Mouse (Mus musculus): ENCODE results near the gene Fcho1. TPM values are rescaled to one million over a fixed set of nuclear protein-coding genes. Genes with fewer than 3 reads are reported as not detected.
"Not testable (repeated sequence)": the region's sequence is repeated elsewhere in the genome, so short reads cannot be mapped to it uniquely, and the experiment has no call there.

Gene Fcho1
- polyA plus RNA-seq, 1 experiment from 2014 or later, result 12.3 TPM

DNA sequence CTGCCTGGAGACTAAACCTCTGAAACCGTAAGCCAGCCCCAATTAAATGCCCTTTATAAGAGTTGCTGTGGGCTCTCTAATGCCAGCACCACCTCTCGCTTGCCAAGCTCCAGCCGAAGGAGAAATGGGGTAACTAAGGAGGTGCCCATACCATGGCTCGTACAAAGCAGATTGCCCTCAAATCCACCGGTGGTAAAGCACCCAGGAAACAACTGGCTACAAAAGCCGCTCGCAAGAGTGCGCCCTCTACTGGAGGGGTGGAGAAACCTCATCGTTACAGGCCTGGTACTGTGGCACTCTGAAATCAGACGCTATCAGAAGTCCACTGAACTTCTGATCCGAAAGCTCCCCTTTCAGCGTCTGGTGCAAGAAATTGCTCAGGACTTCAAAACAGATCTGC is 30.1 kb downstream of the Fcho1 start:
- not testable (repeated sequence) for H3K4me3 ChIP-seq (ENCODE audit: low read depth, low read length); H3K9me3 ChIP-seq (ENCODE audit: control insufficient read depth, low read length); DNase-seq (ENCODE audit: low spot score); H3K4me1 ChIP-seq (ENCODE audit: control insufficient read depth, insufficient read depth, low read length); ATAC-seq (ENCODE audit: insufficient read depth, low FRiP score, low TSS enrichment); H3K9ac ChIP-seq (ENCODE audit: low read length); H3K27ac ChIP-seq (ENCODE audit: low read depth, low read length); H3K4me2 ChIP-seq (ENCODE audit: low read depth); H3K36me3 ChIP-seq (ENCODE audit: control insufficient read depth, insufficient read depth, low read length)
- peaks cover 64% of the 10 kb centered on the region for H3K27me3 ChIP-seq (ENCODE audit: control insufficient read depth, insufficient read depth, low read length)
- WGBS, result 63% methylated on average over 12 of the region's 12 CpGs

DNA sequence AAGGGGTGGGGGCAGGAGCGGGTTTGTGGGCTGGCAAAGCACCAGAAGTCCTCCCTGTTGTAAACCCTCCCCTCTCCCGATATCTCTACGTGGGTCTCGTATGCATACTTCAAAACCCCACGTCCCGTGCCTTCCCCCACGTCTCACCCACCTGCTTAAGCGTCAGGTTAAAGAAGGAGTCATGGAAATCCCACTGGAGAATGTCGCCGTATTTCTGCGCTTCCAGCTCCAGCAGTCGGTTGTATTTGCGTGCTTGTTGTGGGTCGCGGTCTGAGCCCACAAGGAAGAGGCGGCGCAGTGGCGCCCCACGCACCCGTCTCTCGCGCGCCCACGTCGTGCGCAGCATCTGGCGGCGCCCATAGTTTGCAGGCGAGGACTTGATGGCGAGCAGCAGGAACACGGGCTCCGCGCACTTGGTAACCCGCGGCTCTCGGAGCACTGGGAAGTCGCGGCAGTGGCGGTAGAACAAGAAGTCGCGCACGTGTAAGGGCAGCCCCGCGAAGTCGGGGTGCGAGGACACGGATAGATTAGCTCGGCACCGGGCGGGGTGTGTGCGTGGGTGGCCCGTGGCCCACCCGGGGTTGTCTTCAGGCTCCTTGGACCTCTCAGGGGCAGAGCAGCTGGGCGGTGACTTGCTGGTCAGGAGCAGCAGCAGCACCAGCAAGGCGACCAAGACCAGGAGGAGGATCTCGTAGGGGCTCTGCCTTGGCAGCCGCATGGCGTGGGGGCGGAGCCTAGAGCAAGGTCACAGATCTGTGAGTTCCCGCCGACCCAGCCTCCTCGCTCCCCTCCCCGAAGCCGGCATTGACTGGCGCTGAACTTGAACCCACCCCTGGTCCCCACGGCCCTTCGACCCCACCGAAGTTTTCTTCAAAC is 32.1 kb downstream of the Fcho1 start:
- peaks cover 74% of the 10 kb centered on the region for H3K27me3 ChIP-seq (ENCODE audit: control insufficient read depth, insufficient read depth, low read length)
- no peak overlapping the region for H3K4me2 ChIP-seq (ENCODE audit: low read depth)
- no peaks in the 10 kb centered on the region for H3K36me3 ChIP-seq (ENCODE audit: control insufficient read depth, insufficient read depth, low read length)
- H3K9me3 ChIP-seq (ENCODE audit: control insufficient read depth, low read length), result no peaks in the 10 kb centered on the region
- WGBS, result 10% methylated on average over 68 of the region's 68 CpGs
- H3K27ac ChIP-seq (ENCODE audit: low read depth, low read length), result no peak overlapping the region
- DNase-seq (ENCODE audit: low spot score) (no peak), ATAC-seq (ENCODE audit: insufficient read depth, low FRiP score, low TSS enrichment) (0 out of 2 replicates have a peak, but pooled peaks have one; percentile 27)
- no peaks in the 10 kb centered on the region for H3K4me1 ChIP-seq (ENCODE audit: control insufficient read depth, insufficient read depth, low read length)
- H3K4me3 ChIP-seq (ENCODE audit: low read depth, low read length), result no peak overlapping the region
- no peak overlapping the region for H3K9ac ChIP-seq (ENCODE audit: low read length)

DNA sequence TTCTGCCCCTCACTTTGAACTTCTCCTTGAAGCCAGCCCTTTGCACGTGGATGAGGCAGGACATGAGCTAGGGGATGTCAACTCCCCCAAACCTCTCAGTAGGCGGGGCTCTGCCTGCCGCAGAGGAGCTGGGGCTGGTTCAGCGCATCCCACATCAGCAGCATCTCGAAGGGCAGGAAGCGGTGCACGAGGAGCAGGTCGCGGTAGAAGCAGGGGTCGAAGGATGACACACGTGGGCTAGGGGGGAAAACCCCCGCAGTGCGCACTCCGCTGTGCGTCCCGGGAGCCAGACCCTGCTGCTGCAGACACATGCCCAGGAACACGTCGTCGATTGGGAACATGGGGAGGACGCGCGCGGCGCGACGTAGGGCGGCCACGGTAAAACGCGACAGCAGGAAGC is 33.0 kb downstream of the Fcho1 start:
- WGBS, result 3% methylated on average over 30 of the region's 30 CpGs
- Histone ChIP-seq H3K4me1 (ENCODE audit: control insufficient read depth, insufficient read depth, low read length) (no peaks in the 10 kb centered on the region), H3K27ac (ENCODE audit: low read depth, low read length) (no peak overlapping the region), H3K27me3 (ENCODE audit: control insufficient read depth, insufficient read depth, low read length) (peaks cover 83% of the 10 kb centered on the region), H3K4me2 (ENCODE audit: low read depth) (no peak overlapping the region), H3K9ac (ENCODE audit: low read length) (no peak overlapping the region), H3K4me3 (ENCODE audit: low read depth, low read length) (no peak overlapping the region), H3K36me3 (ENCODE audit: control insufficient read depth, insufficient read depth, low read length) (no peaks in the 10 kb centered on the region), H3K9me3 (ENCODE audit: control insufficient read depth, low read length) (no peaks in the 10 kb centered on the region)
- ATAC-seq (ENCODE audit: insufficient read depth, low FRiP score, low TSS enrichment), result no peak
- no peak for DNase-seq (ENCODE audit: low spot score)

DNA sequence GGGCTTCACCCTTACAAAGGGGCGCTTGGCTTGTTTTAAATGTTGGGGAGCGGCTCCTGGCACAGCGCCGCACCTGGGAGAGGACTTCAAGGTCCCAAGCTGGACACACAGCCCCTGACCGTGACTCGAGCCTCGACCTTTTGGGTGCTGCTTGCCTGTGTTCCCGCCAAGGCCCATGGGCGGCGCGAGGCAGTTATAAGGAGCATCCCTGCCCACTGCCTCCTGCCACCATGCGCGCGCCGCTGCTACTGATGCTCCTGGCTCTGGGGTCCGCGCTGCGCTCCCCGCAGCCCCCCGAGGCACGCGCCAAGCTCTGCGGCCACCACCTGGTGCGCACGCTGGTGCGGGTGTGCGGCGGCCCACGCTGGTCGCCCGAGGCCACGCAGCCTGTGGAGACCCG is 36.5 kb downstream of the Fcho1 start, which contains the start of gene Insl3:
Gene Insl3, plus strand, starts transcription at position 187 of the 400 bp plus-strand sequence.
- no peak for DNase-seq (ENCODE audit: low spot score)
- WGBS, result 2% methylated on average over 33 of the region's 33 CpGs

DNA sequence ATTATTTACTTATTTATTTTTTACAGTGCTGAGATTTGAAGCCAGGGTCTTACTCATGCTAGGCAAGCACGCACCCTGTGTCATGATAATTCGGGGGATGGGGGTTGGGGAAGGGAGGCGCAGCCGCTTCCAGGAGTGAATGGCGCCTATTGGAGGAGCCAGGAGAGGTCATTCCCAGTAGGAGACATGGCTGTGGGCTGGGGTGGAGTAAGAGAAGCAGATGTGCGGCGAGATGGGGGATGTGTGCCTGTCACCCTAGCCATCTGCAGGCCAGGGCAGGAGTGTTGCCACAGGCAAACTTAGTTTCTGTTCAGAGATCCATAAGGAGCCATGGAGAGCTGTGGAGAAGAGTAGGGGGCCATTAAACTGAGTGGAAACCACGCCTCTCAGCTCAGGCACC is 37.9 kb downstream of the Fcho1 start:
- no peak overlapping the region for H3K9ac ChIP-seq (ENCODE audit: low read length)
- peaks cover 3% of the 10 kb centered on the region for H3K4me1 ChIP-seq (ENCODE audit: control insufficient read depth, insufficient read depth, low read length)
- no peaks in the 10 kb centered on the region for H3K36me3 ChIP-seq (ENCODE audit: control insufficient read depth, insufficient read depth, low read length)
- H3K4me3 ChIP-seq (ENCODE audit: low read depth, low read length), result no peak overlapping the region
- no peak overlapping the region for H3K27ac ChIP-seq (ENCODE audit: low read depth, low read length)
- H3K4me2 ChIP-seq (ENCODE audit: low read depth), result no peak overlapping the region
- DNase-seq (ENCODE audit: low spot score), result no peak
- ATAC-seq (ENCODE audit: insufficient read depth, low FRiP score, low TSS enrichment), result no peak
- H3K9me3 ChIP-seq (ENCODE audit: control insufficient read depth, low read length), result no peaks in the 10 kb centered on the region
- under 1% methylated on average over 8 of the region's 8 CpGs for WGBS
- peaks cover 100% of the 10 kb centered on the region for H3K27me3 ChIP-seq (ENCODE audit: control insufficient read depth, insufficient read depth, low read length)

More for the DNA sequence above, 36.5 kb downstream of the Fcho1 start, which contains the start of gene Insl3:
- no peaks in the 10 kb centered on the region for H3K36me3 ChIP-seq (ENCODE audit: control insufficient read depth, insufficient read depth, low read length)
- H3K27me3 ChIP-seq (ENCODE audit: control insufficient read depth, insufficient read depth, low read length), result peaks cover 100% of the 10 kb centered on the region
- no peaks in the 10 kb centered on the region for H3K9me3 ChIP-seq (ENCODE audit: control insufficient read depth, low read length)
- no peak within 1 kb of the TSS for H3K9ac ChIP-seq (ENCODE audit: low read length)
- ATAC-seq (ENCODE audit: insufficient read depth, low FRiP score, low TSS enrichment), result no peak
- no peak within 1 kb of the TSS for H3K4me3 ChIP-seq (ENCODE audit: low read depth, low read length)
- H3K4me1 ChIP-seq (ENCODE audit: control insufficient read depth, insufficient read depth, low read length), result peaks cover 3% of the 10 kb centered on the region
- H3K27ac ChIP-seq (ENCODE audit: low read depth, low read length), result no peak within 1 kb of the TSS
- H3K4me2 ChIP-seq (ENCODE audit: low read depth), result no peak within 1 kb of the TSS

DNA sequence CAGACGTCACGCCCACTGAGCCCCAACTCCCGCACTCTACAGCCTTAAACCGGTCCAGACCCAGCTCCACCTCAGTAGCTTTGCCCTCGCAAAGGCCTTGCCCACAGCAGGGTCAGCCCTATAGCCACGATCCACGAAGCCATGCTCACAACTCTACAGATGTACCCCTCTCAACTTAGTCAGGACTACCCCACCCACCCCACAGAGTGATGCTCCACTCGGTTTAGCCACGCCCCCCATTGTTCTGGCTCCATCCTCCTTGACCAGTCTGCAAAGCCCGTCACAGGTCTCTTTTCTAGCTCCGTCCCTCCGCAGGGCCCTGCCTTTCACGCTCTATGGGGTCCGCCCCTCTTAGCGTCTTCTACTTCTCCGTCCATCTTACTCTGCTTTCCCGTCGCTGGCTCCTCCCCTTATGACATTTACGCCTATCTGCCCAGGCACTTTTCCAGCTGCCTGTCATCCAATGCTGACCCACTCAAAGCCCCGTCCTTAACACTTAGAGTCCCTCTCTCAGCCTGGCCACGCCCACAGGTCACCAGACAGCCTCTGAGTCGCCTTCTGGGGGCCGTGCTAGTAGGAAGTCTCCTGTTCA is 39.3 kb downstream of the Fcho1 start:
- no peaks in the 10 kb centered on the region for H3K36me3 ChIP-seq (ENCODE audit: control insufficient read depth, insufficient read depth, low read length)
- under 1% methylated on average over 23 of the region's 23 CpGs for WGBS
- no peak overlapping the region for H3K9ac ChIP-seq (ENCODE audit: low read length)
- H3K27ac ChIP-seq (ENCODE audit: low read depth, low read length), result no peak overlapping the region
- H3K4me1 ChIP-seq (ENCODE audit: control insufficient read depth, insufficient read depth, low read length), result peaks cover 3% of the 10 kb centered on the region
- peaks cover 100% of the 10 kb centered on the region for H3K27me3 ChIP-seq (ENCODE audit: control insufficient read depth, insufficient read depth, low read length)
- H3K4me2 ChIP-seq (ENCODE audit: low read depth), result peak overlapping the region; percentile 4
- H3K4me3 ChIP-seq (ENCODE audit: low read depth, low read length), result peak overlapping the region; percentile 6; the same call in 1 of the 2 replicates
- ATAC-seq (ENCODE audit: insufficient read depth, low FRiP score, low TSS enrichment) (0 out of 2 replicates have a peak, but pooled peaks have one; percentile 33), DNase-seq (ENCODE audit: low spot score) (no peak)
- H3K9me3 ChIP-seq (ENCODE audit: control insufficient read depth, low read length), result no peaks in the 10 kb centered on the region

DNA sequence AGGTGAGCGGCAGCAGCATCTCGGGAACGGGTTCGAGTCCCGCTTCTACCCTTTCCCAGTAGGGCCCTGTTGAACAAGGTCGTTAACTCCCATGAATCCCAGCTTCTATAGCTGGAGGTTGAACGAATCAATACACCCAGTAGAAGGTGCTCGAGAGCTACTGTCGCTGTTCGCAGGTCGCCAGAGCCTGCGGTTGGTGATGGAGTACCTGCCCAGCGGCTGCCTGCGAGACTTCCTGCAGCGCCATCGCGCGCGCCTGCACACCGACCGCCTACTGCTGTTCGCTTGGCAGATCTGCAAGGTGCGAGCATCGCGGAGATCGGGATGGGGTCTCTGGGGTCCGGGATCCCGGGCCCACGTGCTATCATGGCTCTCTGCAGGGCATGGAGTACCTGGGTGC is 39.9 kb downstream of the Fcho1 start:
- no peak for ATAC-seq (ENCODE audit: insufficient read depth, low FRiP score, low TSS enrichment)
- Histone ChIP-seq H3K9ac (ENCODE audit: low read length) (no peak overlapping the region), H3K4me2 (ENCODE audit: low read depth) (peak overlapping the region; percentile 24), H3K4me3 (ENCODE audit: low read depth, low read length) (peak overlapping the region; percentile 8; the same call in 1 of the 2 replicates), H3K9me3 (ENCODE audit: control insufficient read depth, low read length) (no peaks in the 10 kb centered on the region), H3K4me1 (ENCODE audit: control insufficient read depth, insufficient read depth, low read length) (peaks cover 3% of the 10 kb centered on the region), H3K36me3 (ENCODE audit: control insufficient read depth, insufficient read depth, low read length) (no peaks in the 10 kb centered on the region), H3K27me3 (ENCODE audit: control insufficient read depth, insufficient read depth, low read length) (peaks cover 100% of the 10 kb centered on the region), H3K27ac (ENCODE audit: low read depth, low read length) (no peak overlapping the region)
- no peak for DNase-seq (ENCODE audit: low spot score)
- 2% methylated on average over 29 of the region's 29 CpGs for WGBS

DNA sequence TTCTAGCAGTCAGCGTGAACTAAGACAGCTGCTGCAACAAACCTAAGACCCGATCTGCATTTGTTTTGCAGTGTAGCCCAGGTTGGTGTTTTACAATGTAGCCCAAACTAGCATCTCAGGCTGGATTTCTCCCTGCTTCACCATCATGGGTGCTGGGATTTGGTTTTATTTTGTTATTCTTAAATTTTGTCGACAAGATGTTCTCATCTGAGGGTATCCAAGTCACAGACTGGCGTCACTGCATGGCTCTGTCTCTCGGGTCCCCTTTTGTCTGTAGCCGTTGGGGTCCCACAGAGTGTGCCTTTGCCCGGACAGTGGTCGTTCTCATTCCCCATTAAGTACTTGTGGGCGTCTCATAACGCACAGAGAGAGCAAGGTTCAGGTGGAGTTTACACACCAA is 40.8 kb downstream of the Fcho1 start:
- H3K4me2 ChIP-seq (ENCODE audit: low read depth), result no peak overlapping the region

More for the DNA sequence above, 40.8 kb downstream of the Fcho1 start:
- H3K4me3 ChIP-seq (ENCODE audit: low read depth, low read length), result no peak overlapping the region
- ATAC-seq (ENCODE audit: insufficient read depth, low FRiP score, low TSS enrichment), result no peak
- H3K9me3 ChIP-seq (ENCODE audit: control insufficient read depth, low read length), result no peaks in the 10 kb centered on the region
- no peak for DNase-seq (ENCODE audit: low spot score)
- H3K27ac ChIP-seq (ENCODE audit: low read depth, low read length), result no peak overlapping the region
- H3K9ac ChIP-seq (ENCODE audit: low read length), result no peak overlapping the region
- H3K4me1 ChIP-seq (ENCODE audit: control insufficient read depth, insufficient read depth, low read length), result peaks cover 3% of the 10 kb centered on the region
- no peaks in the 10 kb centered on the region for H3K36me3 ChIP-seq (ENCODE audit: control insufficient read depth, insufficient read depth, low read length)
- 13% methylated on average over 10 of the region's 10 CpGs for WGBS
- peaks cover 100% of the 10 kb centered on the region for H3K27me3 ChIP-seq (ENCODE audit: control insufficient read depth, insufficient read depth, low read length)

All from neural tube, embryonic 11.5 days (tissue).